Mouse (Mus musculus): ENCODE measurements around the gene Tdo2. TPM values are rescaled to one million over a fixed set of nuclear protein-coding genes. Genes with fewer than 3 reads are reported as not detected.

The Tdo2 gene
- total RNA-seq, 2 experiments from 2014 or later = 5.3 to 6.1 TPM

Other genes starting within 250 kb of the Tdo2 start
- gene Ctso, start 43.6 kb downstream of the Tdo2 start, total RNA-seq (2021) = 10 to 100 TPM; 14.1 to 16.6 TPM
- gene Asic5, start 6.1 kb upstream of the Tdo2 start, total RNA-seq (2021) = not detected
- gene Gucy1b1, start 98.5 kb upstream of the Tdo2 start, total RNA-seq (2021) = 100 to 1,000 TPM; 115 to 116 TPM
- gene Gucy1a1, start 169.6 kb upstream of the Tdo2 start, total RNA-seq (2021) = 10 to 100 TPM; 37.1 to 37.5 TPM